Mouse (Mus musculus): ENCODE measurements around the gene Cox10.
A peak's percentile ranks its signal among the peaks of the same experiment; 100 is the strongest.

Gene Cox10

DNA sequence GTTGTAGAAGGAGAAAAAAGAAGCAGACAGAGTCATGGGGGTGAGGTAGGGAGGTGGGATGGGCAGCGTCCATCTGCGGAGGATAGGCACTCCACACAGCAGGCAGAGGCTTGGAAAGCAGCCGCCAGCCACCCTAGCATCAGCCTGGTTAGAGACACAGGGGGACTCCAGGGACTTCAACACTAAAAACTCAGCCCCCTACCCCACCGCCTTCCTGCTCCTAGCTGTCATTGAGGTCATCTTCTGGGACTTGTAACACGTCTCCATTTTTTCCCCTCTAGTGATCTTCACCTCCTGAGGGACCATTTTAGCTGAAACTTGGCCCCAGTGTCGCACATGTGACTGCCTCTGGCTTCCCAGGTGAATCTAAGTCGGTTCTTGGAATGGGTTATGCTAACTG is 88.5 kb downstream of the Cox10 start:
- DNase-seq = no peak

DNA sequence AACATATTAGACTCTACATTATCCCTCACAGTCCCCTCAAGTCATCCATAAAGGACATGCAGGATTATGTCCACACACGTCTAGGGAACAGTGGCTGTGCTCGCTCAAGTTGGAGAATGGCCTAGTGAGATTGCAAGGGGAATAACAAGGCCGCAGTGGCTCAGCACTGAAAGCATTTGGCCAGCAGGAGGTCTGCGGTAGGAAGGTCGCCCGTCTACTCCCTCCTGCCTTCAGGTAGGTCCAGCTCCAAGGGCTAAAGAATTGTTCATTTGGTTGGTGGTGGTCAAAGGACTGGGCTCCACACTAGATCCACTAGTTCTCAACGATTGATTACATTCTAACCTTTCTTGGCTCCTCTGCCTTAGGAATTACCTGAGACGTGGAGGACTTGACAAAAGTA is 89.0 kb downstream of the Cox10 start:
- DNase-seq = no peak

DNA sequence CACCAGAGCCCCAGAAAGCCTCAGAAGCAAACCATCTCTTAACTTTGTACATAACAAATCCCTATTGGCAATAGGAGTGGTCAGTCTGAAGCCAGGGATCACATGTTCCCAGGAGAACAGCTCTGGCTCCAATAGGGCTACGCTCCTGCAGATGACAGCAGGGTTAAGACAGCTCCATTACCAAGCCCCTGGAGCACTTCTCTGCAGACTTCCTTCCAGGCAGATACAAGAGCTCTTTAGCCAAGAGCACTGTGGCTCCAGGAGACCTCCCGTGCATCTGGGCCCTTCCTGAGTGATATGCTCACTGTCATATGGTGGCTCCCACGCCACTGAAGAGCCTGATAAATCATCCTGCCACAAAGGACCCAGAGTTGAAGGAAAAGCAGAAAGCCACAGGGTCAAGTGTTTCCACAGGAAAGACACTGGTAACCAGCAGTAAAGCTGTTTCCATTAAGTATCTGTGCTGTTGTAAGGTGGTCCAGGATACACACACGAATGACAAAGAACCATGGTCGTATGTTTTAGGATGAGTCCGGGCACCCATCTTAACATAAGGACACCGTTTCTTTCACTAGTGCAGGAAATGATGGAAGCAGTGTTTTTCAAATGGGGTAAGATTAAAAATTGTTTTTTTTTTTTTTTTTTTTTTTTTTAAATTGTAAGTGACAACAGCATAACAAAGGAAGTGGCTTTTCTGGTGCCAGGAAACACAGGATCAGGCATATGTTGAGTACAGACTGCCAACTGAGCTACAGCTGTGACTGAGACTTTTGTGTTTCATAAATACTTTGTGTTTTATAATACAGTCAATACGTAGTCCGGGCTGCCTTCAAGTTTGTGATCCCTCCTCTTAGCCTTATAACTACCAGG is 90.0 kb downstream of the Cox10 start:
- peak in 1 of 2 experiments; percentile 45 for DNase-seq

DNA sequence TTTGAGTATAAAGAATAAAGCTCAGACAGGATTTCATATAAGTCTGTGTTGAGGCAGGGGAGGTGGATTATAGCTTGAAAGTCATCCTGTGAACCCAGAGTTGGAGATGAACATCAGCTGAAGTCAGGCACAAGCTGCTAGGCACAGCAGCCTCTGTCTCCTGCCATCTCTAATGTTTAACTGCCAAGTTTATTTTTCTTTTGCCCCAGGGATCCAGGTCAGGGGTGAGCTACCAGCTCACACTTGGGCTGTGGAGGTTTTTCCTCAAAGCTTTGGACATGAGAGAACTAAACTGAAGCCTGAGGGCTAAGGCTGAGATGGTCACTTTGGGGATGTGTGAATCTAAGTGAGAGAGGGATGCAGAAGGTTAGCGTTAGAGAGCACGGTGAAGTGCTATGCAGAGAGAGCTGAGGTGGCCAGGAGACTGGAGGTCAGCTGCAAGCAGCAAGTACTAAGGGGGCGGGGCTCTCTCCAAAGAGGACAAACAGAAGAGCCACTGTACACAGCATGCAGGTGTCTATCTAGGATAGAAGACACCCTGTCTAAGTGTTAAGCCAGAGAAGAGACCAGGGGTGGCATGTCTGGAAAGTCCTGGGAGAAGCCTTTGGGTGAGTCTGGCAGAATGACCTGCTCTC is 91.1 kb downstream of the Cox10 start:
- peak in 1 of 2 experiments; percentile 24 for DNase-seq

DNA sequence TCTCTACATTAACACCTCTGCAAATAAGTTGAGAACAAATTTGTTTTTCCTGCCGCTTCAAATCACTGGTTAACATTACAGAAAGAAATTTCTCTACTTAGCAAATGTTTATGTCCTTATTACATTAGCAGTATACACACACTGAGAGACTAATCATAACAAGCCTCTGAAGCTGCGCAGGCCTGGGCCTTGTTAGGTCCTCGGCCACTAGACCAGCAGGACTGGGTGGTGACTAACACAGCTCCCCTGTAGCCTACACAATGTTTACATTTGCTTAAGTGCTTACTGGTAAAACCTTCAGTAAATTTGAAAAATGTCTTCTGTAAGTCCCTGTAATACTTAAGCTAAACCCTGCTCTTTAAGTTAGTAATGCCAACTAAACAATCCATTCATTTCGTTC is 92.6 kb downstream of the Cox10 start:
- DNase-seq = no peak

DNA sequence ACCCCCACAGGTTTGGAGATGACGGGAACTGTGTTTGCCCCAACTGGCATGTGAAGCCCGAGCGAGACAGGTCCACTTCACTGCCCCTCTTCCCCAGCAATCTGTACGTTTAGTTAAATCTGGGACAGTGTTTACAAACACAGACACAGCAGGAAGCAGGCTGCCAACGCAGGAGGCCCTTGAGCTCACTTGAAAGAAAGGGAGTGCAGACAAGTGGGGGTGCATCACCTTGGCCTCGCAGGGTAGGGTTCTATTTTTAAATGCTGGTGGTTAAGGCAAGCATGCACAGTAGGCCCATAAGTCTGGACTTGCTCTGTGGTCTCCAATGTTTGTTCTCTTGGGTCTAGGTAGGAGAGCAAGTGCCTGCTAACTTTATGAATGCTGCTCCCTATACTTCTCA is 93.8 kb downstream of the Cox10 start:
- no peak for DNase-seq

DNA sequence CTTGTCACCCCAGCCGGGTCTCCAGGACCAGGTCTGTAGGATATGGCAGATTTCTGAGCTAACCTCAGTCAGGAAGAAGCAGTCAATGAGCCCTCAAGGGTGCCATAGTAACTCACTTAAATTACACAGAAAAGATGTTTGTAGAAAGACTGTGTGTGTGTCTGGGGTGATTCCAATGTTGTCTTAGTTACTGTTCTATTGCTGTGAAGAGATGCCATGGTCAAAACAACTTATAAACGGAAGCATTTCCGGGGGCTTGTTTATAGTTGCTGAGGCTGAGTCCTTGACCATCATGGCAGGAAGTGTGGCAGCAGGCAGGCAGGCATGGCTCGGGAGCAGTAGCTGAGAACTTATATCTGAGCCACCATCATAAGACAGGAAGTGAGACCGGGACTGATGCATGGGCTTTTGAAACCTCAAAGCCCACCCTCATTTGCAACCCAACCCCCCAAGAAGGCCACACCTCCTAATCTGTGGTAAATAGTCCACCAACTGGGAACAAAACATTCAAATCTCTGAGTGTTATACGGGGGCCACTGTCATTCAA is 94.6 kb downstream of the Cox10 start:
- DNase-seq = no peak

DNA sequence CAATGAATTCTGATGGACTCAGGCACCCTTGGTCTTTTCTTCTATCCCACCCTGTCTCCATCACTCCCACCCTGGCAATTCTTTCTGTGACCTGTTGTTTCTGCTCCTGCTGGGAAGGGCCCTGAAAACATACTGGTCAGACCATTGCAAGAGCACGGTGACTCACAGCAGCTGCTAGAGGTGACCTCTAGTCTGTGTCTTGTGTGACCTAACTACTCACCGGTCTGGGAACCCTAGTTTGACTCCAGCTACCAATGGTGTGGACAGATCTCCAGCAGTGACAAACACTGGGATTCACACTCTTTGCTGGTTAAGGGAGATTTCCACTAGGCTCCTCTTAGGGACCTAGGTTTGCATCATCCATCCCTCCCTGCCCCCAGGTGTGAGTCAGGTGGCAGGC is 101.5 kb downstream of the Cox10 start:
- DNase-seq = no peak

DNA sequence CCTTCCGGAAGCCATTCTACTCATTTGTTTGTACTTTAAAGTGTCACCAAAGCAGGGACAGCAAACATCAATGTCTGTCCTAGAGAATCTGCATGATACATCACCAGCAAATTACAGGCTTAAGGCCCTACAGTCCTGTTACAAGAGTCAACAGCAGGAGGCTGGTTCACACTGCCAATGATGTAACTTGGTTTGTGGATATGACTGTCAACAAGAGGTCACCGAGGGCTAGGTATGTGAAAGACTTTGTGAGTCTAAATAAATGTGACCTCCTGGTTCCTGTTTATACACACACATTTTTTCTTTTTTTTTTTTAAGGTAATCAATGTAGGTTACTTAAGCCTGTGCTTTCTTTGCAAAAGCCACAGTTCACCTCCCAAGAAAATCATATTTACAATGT is 102.5 kb downstream of the Cox10 start:
- DNase-seq = no peak

DNA sequence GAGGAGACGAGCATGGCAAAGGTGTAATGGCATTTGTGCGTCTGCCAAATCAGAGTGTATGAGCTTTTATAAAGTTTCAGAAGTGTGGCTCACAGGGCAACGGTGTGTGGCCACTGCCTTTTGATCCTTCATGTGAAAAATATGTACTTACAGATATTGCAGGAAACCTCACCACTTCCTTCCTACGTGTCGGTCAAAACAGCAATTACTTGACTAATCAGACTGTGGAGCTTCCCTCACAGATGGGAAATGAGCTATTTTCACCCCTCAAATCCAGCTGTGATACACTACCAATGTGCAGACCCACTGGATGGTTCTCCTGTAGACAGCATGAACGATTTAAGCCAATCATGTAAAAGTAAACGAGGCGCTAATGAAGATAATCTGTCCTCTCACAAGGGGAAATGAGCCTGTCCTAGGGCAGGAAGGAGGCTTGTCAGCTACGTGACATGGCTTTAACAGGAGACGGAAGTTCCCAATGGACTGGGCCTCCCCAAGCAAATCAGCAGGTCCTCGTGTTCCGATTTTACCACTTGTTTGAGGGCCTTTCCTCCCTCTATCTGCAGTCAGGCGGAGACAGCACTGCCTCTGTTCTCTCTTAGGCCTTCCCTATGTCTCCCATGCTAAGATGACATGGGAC is 103.9 kb downstream of the Cox10 start:
- no peak for DNase-seq

DNA sequence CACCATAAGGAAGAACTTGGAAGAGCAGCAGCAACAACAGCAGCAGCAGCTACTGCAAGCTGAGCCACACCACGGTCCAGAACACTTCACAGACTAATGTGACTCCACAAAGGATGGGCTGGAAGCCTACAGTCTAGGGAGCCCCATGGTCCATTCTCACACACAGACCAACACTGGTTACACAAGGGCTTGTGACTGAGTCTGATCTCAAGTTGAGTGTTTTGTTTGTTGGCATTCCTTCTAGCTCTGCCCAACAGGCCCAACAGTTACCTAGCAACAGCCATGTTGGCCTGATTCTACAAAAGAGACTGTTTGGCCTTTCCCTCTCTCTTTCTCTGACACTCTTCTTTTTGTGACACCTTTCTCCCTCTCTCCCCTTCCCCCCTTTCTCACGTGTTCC is 105.3 kb downstream of the Cox10 start:
- no peak for DNase-seq

DNA sequence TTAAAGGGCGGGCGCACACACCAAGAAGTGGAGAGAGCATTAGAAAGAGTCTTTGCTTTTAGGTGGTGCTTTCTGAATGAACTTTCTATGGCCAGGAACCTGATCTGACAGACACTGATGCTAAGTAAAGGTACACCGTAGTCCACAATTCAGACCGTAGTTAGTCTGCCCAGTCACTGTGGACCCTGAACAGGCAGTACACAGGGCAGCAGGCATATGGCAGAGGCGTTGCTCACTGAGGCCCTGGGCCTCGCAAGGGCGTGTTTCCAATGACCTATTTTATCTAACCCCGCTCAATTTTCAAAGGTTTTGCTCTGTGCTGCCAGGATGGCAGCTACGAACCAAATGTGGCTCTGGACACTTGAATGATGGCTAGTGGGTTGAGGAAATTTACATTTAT is 107.8 kb downstream of the Cox10 start:
- DNase-seq = peak; percentile 23 to 60

DNA sequence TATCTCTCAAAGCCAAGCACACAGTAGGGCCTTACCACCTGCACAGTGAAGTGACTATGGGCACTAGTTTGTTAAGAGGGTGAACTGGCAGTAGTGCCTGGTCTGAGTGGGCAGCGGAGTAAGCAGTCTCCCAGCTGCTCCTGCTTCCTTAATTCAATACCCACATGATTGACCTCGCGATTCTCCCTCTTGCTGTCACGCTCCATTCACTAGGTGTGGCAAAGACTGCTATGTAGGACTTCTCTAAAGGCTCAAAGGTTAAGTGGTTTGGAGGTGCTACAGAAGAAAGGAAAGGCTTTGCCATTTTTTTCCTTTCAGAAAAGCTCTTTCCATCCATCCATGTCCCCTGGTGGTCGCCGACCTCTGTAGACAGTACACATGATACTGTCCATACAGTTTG is 108.5 kb downstream of the Cox10 start:
- no peak for DNase-seq

DNA sequence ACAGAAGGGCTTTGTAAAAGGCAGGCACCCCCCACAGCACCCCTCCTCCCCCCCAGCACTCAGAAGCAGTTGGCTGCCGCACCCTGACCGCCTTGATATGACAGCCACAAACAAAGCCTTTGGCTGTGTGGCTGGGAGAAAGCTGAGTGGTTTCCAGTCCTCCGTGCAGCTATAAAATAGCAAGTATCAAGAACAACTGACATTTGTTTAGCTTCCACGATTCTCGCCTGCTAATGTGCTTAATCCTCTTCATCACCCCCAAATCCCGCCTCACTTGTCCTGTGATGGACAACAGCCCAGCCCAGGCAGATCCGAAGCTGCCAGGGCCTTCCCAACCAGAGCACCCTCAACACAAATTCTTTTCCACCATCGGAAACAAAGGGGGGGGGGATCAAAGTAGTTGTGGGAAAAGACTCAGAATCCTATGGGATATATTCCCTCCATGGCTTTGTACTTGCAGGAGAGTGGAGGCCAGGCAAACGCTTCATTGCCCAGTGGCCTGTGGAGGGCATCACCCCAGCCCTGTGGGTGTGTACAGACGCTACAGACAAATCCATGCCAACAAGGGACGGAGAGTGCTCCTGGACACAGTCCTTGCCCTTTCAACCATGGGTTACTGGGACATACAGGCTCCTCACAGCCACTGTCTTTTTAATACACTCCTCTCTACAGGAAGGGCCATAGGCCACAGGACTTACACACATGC is 109.9 kb downstream of the Cox10 start:
- DNase-seq = peak; percentile 38 to 85

DNA sequence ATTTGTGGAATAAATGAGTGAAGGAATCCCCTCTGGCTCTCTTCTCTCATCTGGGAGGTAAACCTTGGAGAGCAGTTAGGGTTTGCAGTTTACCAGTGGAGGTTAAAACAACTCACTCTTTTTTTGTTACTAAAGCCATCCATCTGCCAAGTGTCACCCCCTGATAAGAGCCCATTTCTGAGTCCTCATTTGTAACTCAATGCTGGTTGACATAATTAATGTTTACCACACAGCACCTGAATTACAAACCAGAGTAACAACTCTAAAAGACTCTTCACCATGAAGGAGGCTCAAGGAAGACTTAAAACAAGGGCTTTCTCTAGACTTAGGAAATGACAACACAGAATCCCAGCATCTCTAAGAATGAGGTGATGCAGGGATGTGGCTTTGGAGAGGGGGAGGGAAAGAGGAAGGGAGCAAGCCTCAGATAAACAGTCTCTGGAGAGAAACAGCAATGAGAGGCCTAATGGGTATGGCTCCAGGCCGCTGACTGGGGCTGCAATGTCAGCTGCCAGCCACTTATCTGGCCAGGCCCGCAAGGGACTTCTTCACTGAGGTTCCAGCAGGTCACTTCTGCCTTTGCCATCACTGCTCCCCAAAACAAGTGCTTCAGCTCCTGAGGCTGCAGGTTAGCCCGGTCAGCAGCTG is 110.8 kb downstream of the Cox10 start:
- no peak for DNase-seq

DNA sequence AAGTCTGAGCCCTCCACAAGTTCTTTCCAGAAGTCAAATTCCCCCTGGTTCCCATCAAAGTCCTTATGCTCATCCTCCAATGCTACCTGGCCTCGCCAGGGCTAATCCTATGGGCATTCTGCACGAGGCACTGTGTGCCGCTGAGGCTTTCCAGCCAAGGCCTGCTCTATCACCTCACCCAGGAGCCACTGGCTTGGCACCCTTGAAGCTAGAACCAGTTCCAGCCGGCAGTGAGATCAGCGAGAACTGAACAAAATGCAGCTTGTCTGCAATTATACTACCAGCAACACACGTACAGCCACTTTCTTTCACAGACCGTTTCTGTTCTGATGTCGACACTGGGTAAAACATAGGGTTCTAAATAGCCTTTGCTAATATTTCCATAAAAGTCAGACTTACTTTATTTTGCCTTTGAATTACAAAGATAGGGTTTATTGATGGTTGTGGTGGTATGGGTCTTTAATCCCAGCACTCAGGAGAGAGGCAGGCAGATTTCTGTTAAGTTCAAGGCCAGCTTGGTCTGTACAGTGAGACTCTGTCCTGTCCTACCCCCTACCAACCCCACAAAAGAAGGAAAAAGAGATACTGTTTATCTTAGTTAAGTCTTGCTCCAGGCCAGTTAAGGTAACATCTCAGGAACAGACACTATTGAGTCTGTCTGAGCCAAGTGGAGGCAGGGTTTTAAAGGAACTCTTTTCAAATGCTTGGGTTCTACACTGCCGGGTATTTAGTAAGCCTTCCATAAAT is 111.5 kb downstream of the Cox10 start:
- DNase-seq = peak; percentile 57 to 78

DNA sequence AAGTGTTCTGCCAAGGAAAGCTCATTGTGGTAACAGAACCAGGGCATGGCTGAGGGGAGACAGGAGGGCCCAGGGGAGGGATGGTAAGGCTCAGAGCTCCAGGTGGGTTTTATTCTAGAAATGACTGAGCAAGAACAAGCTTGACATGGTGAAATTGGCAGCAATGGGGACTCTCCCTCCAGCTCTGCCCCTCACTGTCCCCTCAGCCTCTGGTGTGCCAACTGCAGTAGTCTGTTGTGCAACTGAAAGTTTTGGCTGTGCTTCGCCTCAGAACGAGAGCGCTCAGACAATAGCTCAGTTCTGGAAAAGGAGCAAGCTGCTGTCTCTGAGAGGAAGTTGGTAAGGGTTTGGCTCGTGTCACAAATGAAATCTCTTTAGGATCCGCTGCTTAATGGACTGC is 113.8 kb downstream of the Cox10 start:
- DNase-seq = no peak

DNA sequence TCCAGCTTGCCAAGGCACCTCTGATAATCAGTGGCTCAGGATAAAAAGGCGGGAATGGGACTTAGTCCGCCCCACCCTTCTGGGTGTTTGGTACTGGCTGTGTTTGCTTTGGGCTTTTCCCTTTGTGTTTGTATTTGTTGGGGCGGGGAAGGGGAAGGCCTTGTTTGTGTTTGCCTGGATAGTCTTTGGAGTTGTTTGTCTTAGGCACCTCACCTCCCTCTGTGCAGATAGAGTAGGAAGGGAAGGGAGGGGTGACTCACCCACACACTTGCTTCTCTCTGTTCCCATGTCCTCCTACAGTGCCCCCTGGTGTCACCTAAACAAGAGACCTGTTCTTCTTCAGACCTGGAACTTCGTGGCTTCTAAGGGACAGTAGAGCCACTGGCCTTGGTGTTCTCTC is 122.1 kb downstream of the Cox10 start:
- DNase-seq = peak in 1 of 2 experiments; percentile 48

DNA sequence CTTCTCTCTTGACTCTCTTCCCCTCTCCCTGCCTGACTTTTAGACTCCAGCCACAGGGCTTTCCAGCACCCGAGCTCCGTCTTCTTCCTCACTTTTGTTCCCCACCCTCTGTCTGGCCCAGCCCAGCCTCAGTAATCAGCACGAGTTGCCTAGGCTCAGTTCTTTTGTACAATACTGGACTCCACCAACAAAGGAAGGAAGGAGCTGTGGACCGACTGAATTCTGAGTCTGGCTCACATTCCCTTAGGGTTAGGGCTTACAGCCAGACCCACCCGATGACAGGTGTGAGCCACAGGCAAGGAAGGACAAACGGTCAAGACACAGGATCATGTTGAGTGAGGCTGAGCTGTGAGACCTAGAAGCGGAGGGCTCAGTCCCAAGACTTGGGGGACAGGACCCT is 122.5 kb downstream of the Cox10 start:
- DNase-seq = no peak

DNA sequence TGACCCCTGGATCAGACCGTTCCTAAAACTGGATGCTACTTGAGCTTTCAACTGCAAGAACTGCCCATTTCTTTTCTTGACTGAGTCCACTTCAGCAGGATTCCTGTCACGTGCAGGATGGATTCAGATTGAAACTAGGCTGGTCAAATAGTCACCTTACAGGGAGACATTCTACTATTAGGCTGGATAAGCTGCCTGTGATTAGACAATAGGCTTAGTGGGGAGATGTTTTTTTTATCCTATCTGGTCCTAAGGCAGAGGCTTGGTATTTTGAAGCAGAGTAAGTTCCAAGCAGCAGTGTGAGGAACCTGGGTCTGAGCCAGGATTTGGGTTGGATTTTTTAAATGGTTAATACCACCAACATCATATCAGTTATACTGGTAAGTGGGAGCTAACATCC is 125.4 kb downstream of the Cox10 start:
- no peak for DNase-seq

DNA sequence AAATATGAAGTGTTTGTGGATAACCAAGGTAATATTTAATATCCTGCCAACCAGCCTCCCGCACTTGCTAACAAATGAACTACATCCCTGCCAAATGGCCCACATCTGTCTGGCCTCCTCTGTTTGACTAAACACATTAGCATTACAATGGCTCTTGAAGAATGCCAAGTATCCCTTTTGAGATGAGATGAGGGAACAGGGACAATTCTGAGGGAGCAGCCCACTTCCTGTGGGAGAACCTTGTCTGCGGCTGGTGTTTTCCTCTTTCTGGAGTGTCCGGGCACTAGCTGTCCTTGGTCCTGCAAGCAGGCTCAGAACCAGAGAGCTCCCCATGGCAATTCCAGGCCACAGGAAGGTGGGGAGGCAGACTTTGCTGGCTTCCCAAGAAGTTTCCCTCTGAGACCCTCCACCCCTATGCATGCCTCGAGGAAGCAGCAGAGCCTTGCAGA is 126.5 kb downstream of the Cox10 start:
- no peak for DNase-seq
